Mouse (Mus musculus) heart, embryonic 15.5 days (tissue): ENCODE measurements around the gene Olfr412. TPM values are rescaled to one million over a fixed set of nuclear protein-coding genes. Genes with fewer than 3 reads are reported as not detected.

Experiments used
- ATAC-seq: fragments of 200-750 bp; cut with Nextera tagmentation; replicated peaks from 2 replicates; pipeline ENCODE4 v1.8.0; 2017; ENCODE audit warnings: low read depth, moderate TSS enrichment; ENCODE audit not compliant: insufficient number of reproducible peaks, insufficient read depth, low FRiP score
- H3K27ac ChIP-seq: fragments of 300-500 bp; sonication (generic); 2 replicates; pipeline ENCODE4 v1.5.1; 2015; ENCODE audit warnings: mild to moderate bottlenecking, inconsistent platforms
- H3K27me3 ChIP-seq: fragments of 300-500 bp; sonication (generic); 2 replicates; pipeline ENCODE4 v1.6.1; 2015; ENCODE audit warnings: inconsistent platforms
- H3K36me3 ChIP-seq: fragments of 300-500 bp; sonication (generic); 2 replicates; pipeline ENCODE4 v1.6.1; 2015; ENCODE audit warnings: mild to moderate bottlenecking, inconsistent platforms
- H3K4me1 ChIP-seq: fragments of 300-500 bp; sonication (generic); replicated peaks from 2 replicates; pipeline ENCODE4 v1.6.1; 2015; ENCODE audit warnings: inconsistent platforms
- H3K4me2 ChIP-seq: fragments of 300-500 bp; sonication (generic); 2 replicates; pipeline ENCODE4 v1.6.1; 2015; ENCODE audit warnings: inconsistent platforms, mild to moderate bottlenecking, moderate library complexity
- H3K4me3 ChIP-seq: fragments of 300-500 bp; sonication (generic); 2 replicates; pipeline ENCODE4 v1.5.1; 2015; ENCODE audit warnings: mild to moderate bottlenecking, inconsistent platforms
- H3K9ac ChIP-seq: fragments of 300-500 bp; sonication (generic); 2 replicates; pipeline ENCODE4 v1.6.1; 2015; ENCODE audit warnings: mild to moderate bottlenecking, inconsistent platforms
- H3K9me3 ChIP-seq: fragments of 300-500 bp; sonication (generic); replicated peaks from 2 replicates; pipeline ENCODE4 v1.6.1; 2016; ENCODE audit warnings: inconsistent platforms
- WGBS: fragments of 180-500 bp; shearing (Covaris S2); methylation state at CpG from one replicate; pipeline ENCODE4 v1.1.7; 2015; ENCODE audit warnings: mixed read lengths; 5-methylcytosine and 5-hydroxymethylcytosine counted together
- polyA plus RNA-seq: library from polyadenylated mRNA; unstranded; fragments of >200 nt; fragmentation: Nextera tagmentation; extraction: Ambion mirVana; gene quantifications from 2 replicates; pipeline ENCODE4 v1.2.1, GENCODE M21; 2015

The Olfr412 gene
- polyA plus RNA-seq, 1 experiment from 2014 or later, result not detected

GRCm38 (mm10) chr11:74413449-74413972, 51.6 kb downstream of the Olfr412 start:
- Histone ChIP-seq H3K27me3 (no peaks in the 10 kb centered on the region), H3K4me1 (peaks cover 31% of the 10 kb centered on the region), H3K4me2 (no peak overlapping the region), H3K27ac (no peak overlapping the region), H3K36me3 (no peaks in the 10 kb centered on the region), H3K9me3 (no peaks in the 10 kb centered on the region), H3K9ac (no peak overlapping the region), H3K4me3 (no peak overlapping the region)
- 74% methylated on average over 3 of the region's 3 CpGs for WGBS
- no peak for ATAC-seq

- H3K27me3 ChIP-seq, result no peaks in the 10 kb centered on the region
- H3K36me3 ChIP-seq, result no peaks in the 10 kb centered on the region
- H3K4me1 ChIP-seq, result peaks cover 25% of the 10 kb centered on the region
- no peak overlapping the region for H3K4me2 ChIP-seq
- 46% methylated on average over 9 of the region's 9 CpGs for WGBS
- ATAC-seq, result no peak
- no peaks in the 10 kb centered on the region for H3K9me3 ChIP-seq
- no peak overlapping the region for H3K27ac ChIP-seq
- H3K9ac ChIP-seq, result no peak overlapping the region
- no peak overlapping the region for H3K4me3 ChIP-seq
Measured at GRCm38 (mm10) chr11:74414112-74414511, 52.2 kb downstream of the Olfr412 start.

GRCm38 (mm10) chr11:74415736-74416135, 53.9 kb downstream of the Olfr412 start:
- Histone ChIP-seq H3K4me3 (no peak overlapping the region), H3K36me3 (no peaks in the 10 kb centered on the region), H3K9ac (no peak overlapping the region), H3K4me2 (no peak overlapping the region), H3K9me3 (no peaks in the 10 kb centered on the region), H3K4me1 (peaks cover 9% of the 10 kb centered on the region), H3K27me3 (no peaks in the 10 kb centered on the region), H3K27ac (no peak overlapping the region)
- ATAC-seq, result no peak
- whole genome bisulfite sequencing, result 82% methylated on average over 12 of the region's 12 CpGs

Other genes with a start within 250 kb of the Olfr412 start
- not detected in 2 replicates for gene Olfr401, start 248.4 kb upstream of the Olfr412 start, polyA plus RNA-seq
- gene Olfr402, start 208.5 kb upstream of the Olfr412 start, polyA plus RNA-seq, result not detected in 2 replicates
- not detected in 2 replicates for gene Olfr403, start 175.8 kb upstream of the Olfr412 start, polyA plus RNA-seq
- not detected in 2 replicates for gene Olfr43, start 150.7 kb upstream of the Olfr412 start, polyA plus RNA-seq
- gene Olfr406, start 102.3 kb upstream of the Olfr412 start, polyA plus RNA-seq, result not detected in 2 replicates
- not detected in 2 replicates for gene Olfr59, start 78.3 kb upstream of the Olfr412 start, polyA plus RNA-seq
- gene Olfr410, start 24.0 kb upstream of the Olfr412 start, polyA plus RNA-seq, result not detected in 2 replicates
- not detected in 2 replicates for gene Olfr411, start 9.4 kb upstream of the Olfr412 start, polyA plus RNA-seq
- 3.8 and 4.2 TPM in 2 replicates for gene Rap1gap2, start 248.8 kb downstream of the Olfr412 start, polyA plus RNA-seq